Mouse (Mus musculus): ENCODE data around the gene Phb2.

The Phb2 gene

DNA sequence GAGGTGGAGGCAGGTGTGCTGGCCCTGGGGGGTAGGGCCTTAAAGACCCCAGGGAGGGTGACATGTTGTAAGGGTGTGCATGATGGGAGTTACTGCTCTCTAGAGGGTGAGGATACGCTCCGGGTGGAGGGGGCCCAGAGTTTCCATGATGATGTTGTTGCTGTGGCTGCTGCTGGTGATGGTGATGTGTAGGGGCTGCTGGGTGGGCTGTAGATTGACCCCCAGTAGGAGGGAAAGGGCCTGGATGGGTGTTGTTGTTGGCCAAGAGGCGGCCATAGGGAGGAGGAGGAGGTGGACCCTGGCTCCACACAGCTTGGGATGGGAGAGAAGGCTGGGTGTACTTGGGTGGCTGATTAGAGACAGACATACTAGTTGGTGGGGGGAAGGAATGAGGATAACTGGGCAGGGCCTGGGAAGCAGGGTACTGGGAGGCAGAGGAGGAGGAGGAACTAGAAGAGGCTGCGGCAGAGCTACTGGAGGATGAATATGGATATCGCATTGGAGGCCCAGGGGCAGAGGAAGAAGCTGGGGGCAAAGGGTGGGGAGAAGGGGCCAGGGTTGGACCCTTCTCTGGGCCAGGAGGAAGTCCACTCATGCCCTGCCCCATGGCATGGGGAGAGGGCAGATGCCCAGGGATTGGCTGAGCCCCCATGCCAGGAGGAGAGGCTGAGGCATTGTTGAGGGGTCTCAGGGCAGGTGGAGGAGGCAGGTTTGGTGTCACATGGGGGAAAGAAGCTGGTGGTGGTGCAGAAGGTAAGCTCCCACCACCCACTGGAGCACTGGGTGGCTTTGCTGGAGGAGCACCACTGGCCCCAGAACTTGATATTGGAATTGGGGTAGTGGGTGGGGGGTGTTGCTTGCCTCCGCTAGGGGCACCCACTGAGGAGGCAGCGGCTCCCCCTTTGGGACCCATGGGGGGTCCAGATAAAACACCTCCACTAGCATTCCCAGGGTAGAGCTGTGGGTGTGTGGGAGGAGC, 34.8 kb downstream of the Phb2 start:
- no peak for DNase-seq (ENCODE audit: low spot score)

- no peak for DNase-seq (ENCODE audit: low spot score)
Measured at GRCm38 (mm10) chr6:124750405-124750804, 38.3 kb downstream of the Phb2 start.

DNA sequence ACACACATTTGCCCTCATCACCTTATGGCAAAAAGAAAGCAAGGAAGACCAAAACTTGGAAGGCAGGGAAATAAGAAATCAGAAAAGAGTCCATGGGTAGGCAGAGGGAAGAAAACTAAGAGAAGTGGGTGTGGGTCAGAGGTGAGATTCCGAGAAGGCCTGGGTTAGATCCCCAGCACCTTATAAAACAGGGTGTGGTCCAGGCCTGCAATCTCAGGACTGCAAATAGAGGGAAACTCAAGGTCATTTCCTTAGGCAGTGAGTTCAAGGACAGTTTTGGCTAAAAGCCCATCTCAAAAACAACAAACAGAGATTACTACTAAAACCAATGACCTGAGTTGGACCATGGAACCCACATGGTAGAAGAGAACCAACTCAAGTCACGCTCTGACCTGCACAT, 41.7 kb downstream of the Phb2 start:
- DNase-seq (ENCODE audit: low spot score) = no peak

GRCm38 (mm10) chr6:124755306-124755705, 43.2 kb downstream of the Phb2 start:
- DNase-seq (ENCODE audit: low spot score) = no peak

DNA sequence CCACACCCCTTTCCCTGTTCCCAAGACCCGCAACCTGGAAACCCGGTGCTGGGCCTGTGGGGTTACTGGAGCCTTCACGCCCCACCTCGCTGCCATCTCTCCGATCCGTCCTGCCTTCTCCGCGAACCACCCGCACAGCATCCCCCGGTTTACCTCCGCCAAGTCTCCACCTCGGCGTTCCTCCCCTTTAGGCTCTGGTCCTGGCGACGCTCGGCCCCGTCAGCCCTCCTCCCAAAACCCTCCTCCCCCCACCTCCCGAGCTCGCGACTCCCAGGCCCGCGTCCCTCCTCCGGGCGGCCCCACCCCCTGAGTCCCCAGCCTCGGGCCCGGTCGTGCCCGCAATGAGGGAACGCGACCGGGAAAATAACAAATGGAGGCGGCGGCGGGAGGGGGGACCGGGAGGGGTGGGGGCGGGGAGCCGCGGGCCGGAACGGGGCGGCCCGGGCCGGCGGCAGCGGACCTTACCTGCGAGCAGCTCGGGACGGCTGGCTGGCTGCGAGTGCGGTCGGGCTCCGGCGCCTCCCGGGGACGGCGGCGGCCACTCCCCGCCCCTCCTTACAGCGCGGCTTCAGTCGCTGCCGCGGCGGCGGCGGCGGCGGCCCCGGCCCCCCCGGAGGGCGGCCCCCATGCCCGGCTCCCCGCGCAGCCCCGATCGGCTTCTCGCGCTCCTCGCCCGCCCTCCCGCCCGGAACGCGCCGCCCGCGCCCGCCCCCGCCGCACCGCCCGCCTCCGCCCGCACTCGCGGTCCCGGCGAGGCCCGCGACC, 43.9 kb downstream of the Phb2 start, which contains the start of the genes Gm45234 and Atn1:
TSS of gene Gm45234 (minus strand) at position 191 of the 765 bp plus-strand sequence.
TSS of gene Atn1 (minus strand) at position 694 of the 765 bp plus-strand sequence.
- DNase-seq (ENCODE audit: low spot score) = peak; percentile 81

DNA sequence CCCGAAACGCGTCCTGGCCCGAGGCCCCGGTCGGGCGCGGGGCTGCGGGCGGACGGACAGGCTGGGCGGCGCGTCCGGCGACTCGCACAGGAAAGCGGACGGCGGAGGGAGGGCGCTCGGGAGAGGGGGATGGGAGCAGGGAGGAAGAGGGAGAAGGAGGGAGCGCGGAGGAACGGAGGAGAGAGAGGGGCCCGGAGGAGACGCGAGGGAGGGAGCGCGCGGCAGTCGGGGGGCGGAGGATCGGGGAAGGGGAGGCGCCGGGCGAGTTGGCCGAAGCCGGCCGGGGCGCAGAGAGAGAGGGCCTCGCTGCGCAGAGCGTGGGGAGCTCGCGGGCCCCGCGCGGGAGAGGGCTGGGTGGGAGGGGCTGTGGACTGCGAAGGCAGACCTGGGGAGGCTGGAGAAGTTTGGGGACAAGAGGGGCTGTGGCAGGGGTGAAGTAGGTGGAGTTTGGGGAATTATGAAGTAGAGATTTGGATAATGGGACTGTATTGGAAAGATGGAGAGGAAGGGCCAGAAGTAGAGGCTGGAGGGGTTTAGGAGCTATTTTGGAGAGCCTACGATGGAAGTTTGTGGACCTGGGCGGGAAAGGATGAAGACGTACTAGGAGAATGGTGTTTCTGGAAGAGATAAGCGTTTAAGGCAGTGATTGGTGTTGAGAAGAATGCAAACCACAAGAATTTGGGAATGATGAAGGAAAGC, 44.7 kb downstream of the Phb2 start:
- peak; percentile 89 for DNase-seq (ENCODE audit: low spot score)

DNA sequence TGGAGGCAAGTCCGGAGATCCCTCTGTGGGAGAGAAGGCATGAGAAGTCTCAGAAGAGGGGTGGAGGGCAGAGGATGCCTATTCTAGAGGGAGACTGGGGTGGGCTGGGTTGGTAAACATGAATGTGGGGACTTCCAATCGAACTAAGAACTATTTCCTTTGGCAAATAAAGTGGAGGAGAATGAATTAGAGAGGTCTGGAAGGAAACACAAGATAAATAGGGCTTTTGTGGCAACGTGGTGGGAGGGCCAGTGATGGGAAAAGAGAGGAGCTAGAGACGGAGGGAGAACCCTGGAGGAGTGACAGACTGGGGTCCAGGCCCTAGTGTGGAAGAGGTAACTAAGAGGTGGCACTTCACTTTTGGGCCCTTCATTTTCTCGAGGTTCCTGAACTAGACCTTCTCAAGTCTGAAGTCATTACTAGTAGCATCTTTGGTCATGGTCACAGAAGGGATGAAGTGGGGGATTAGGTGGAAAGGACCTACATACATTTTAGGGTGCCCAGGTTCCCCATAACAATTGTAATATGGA, 45.3 kb downstream of the Phb2 start:
- no peak for DNase-seq (ENCODE audit: low spot score)

GRCm38 (mm10) chr6:124757909-124758848, 46.0 kb downstream of the Phb2 start:
- peak; percentile 44 for DNase-seq (ENCODE audit: low spot score)

GRCm38 (mm10) chr6:124758849-124759232, 46.7 kb downstream of the Phb2 start:
- no peak for DNase-seq (ENCODE audit: low spot score)

- peak; percentile 91 for DNase-seq (ENCODE audit: low spot score)
Measured at GRCm38 (mm10) chr6:124759259-124759658, 47.1 kb downstream of the Phb2 start.

- no peak for DNase-seq (ENCODE audit: low spot score)
Measured at GRCm38 (mm10) chr6:124765951-124766350, 53.8 kb downstream of the Phb2 start.

All from urinary bladder, postnatal 14 days (tissue).